Mouse (Mus musculus): Measurements from ENCODE around the gene Eif3j1.

- TF ChIP-seq CTCF (IDR thresholded peaks at IDR 0.05; ENCODE audit: borderline replicate concordance, control insufficient read depth, extremely low read depth, insufficient read depth, low read length, poor library complexity) (no peak), POLR2A (IDR thresholded peaks at IDR 0.05; ENCODE audit: control insufficient read depth, extremely low read depth, insufficient read depth, low read length, poor library complexity) (no peak)
These were observed 41.6 kb downstream of the Eif3j1 start for GRCm38 (mm10) chr2:122069922-122070321.
